In the genomic region with DNA sequence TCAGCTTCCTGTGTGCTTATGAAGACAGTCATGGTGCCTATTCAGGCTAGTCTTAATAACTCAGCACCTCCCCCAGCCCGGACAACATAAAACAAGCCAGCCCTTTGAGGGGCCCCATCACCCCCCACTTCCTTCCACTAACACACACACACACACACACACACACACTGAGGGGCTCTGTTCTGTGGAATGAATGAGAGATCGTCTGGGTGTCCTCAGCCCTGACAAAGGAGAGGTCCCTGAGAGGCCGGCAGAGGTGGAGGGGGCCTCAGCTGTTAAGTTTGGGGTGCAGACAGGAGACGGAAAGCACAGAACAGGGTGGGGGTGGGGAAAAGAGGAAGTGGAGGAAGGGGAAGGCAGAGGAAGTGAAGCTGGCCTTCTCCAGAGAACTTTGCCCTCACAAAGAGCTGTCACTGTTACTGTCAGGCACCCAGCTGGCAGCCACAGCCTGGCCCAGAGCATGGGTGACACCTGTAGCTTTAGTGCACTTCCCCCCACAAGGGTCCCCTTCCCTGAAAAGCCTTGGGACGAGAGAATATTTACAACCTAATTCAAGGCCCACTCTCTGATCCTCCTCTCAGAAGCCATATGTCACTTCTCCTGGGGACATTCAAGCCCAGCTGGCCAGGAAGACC, we compare ENCODE assay signal across 8 mouse cellular contexts. TPM values are rescaled to one million over a fixed set of nuclear protein-coding genes. Genes with fewer than 3 reads are reported as not detected.
DNase-seq lines count a peak whose midpoint lies in the region; ATAC-seq and TF ChIP-seq lines count a peak whose summit lies in the region.

No protein-coding gene starts in this region.

- H3K9me3 ChIP-seq in forebrain, postnatal 0 days (ENCODE audit: low read length): no peaks in the 10 kb centered on the region
- no peaks in the 10 kb centered on the region for H3K9me3 ChIP-seq in kidney, embryonic 15.5 days (replicated peaks)
- H3K9me3 ChIP-seq in stomach, embryonic 14.5 days (ENCODE audit: control insufficient read depth, low read depth, low read length): no peaks in the 10 kb centered on the region

- ATAC-seq in forebrain, postnatal 0 days: no peak
- no peak for ATAC-seq in kidney, embryonic 15.5 days (replicated peaks; ENCODE audit: low FRiP score)
- no peak for ATAC-seq in stomach, embryonic 14.5 days (ENCODE audit: insufficient number of reproducible peaks, insufficient read depth, low FRiP score, low read depth)

- no peak overlapping the region for H3K4me2 ChIP-seq in forebrain, postnatal 0 days (ENCODE audit: low read depth)
- H3K4me2 ChIP-seq in kidney, embryonic 15.5 days: peak overlapping the region; percentile 20
- no peak overlapping the region; the same call in 1 of the 2 replicates for H3K4me2 ChIP-seq in stomach, embryonic 14.5 days (replicated peaks; ENCODE audit: low read depth, low read length)

- peaks cover 11% of the 10 kb centered on the region for H3K4me1 ChIP-seq in forebrain, postnatal 0 days (ENCODE audit: insufficient read depth)
- H3K4me1 ChIP-seq in kidney, embryonic 15.5 days: peaks cover 47% of the 10 kb centered on the region
- H3K4me1 ChIP-seq in stomach, embryonic 14.5 days (ENCODE audit: control insufficient read depth, insufficient read depth, low read length): peaks cover 42% of the 10 kb centered on the region

- no peak overlapping the region for H3K4me3 ChIP-seq in forebrain, postnatal 0 days (ENCODE audit: low read depth, low read length)
- H3K4me3 ChIP-seq in kidney, embryonic 15.5 days (replicated peaks): no peak overlapping the region; the same call in 1 of the 2 replicates
- no peak overlapping the region for H3K4me3 ChIP-seq in stomach, embryonic 14.5 days (ENCODE audit: low read depth, low read length)

- TF ChIP-seq CTCF in forebrain, postnatal 0 days (IDR thresholded peaks at IDR 0.05; ENCODE audit: low read depth): no peak

- no peaks in the 10 kb centered on the region for H3K27me3 ChIP-seq in forebrain, postnatal 0 days (ENCODE audit: insufficient read depth, low read length)
- no peaks in the 10 kb centered on the region for H3K27me3 ChIP-seq in kidney, embryonic 15.5 days
- no peaks in the 10 kb centered on the region for H3K27me3 ChIP-seq in stomach, embryonic 14.5 days (ENCODE audit: control insufficient read depth, insufficient read depth, low read length)

- WGBS in forebrain, postnatal 0 days: 30% methylated on average over 5 of the region's 5 CpGs
- 18% methylated on average over 5 of the region's 5 CpGs for WGBS in kidney, embryonic 15.5 days
- WGBS in stomach, embryonic 14.5 days: 16% methylated on average over 5 of the region's 5 CpGs

- H3K27ac ChIP-seq in forebrain, postnatal 0 days (ENCODE audit: low read depth, low read length): peak overlapping the region; percentile 40; the same call in 1 of the 2 replicates
- H3K27ac ChIP-seq in kidney, embryonic 15.5 days: peak overlapping the region; percentile 100
- peak overlapping the region; percentile 100 for H3K27ac ChIP-seq in stomach, embryonic 14.5 days (ENCODE audit: low read length)

- DNase-seq in right cerebral cortex, postnatal 10 days (ENCODE audit: low spot score in 2 of 2): peak; percentile 55 to 63
- no peak for DNase-seq in right cerebral cortex, postnatal 14 days
- DNase-seq in forebrain, postnatal 0 days: no peak
- DNase-seq in lung, postnatal 4 days: peak; percentile 61 to 62
- no peak for DNase-seq in urinary bladder, postnatal 10 days (ENCODE audit: low spot score)
- no peak for DNase-seq in frontal cortex, postnatal 36 days (ENCODE audit: low spot score in 2 of 2)

- H3K9ac ChIP-seq in forebrain, postnatal 0 days: no peak overlapping the region
- no peak overlapping the region for H3K9ac ChIP-seq in kidney, embryonic 15.5 days
- no peak overlapping the region for H3K9ac ChIP-seq in stomach, embryonic 14.5 days (replicated peaks; ENCODE audit: low read depth, low read length)

- H3K36me3 ChIP-seq in forebrain, postnatal 0 days (ENCODE audit: insufficient read depth): peaks cover 15% of the 10 kb centered on the region
- H3K36me3 ChIP-seq in kidney, embryonic 15.5 days: peaks cover 14% of the 10 kb centered on the region
- peaks cover 15% of the 10 kb centered on the region for H3K36me3 ChIP-seq in stomach, embryonic 14.5 days (ENCODE audit: control insufficient read depth, insufficient read depth, low read length)

RNA-seq across cellular contexts. Expression of gene Actb, which starts 2.5 kb away (rescaled TPM):
- 5,288 and 5,744 TPM in 2 replicates for total RNA-seq in forebrain, postnatal 0 days (2014; rRNA removed)
- 19,349 and 21,354 TPM in 2 replicates for polyA plus RNA-seq in forebrain, postnatal 0 days (2015; fragmentation: Nextera tagmentation; extraction: Ambion mirVana)
- polyA plus RNA-seq in kidney, embryonic 15.5 days (2015; fragmentation: Nextera tagmentation; extraction: Ambion mirVana): 14,718 and 15,443 TPM in 2 replicates
- polyA plus RNA-seq in stomach, embryonic 14.5 days (2014; fragmentation: Nextera tagmentation; extraction: Ambion mirVana): 17,142 and 17,567 TPM in 2 replicates

RNA-seq across cellular contexts. Expression of gene Fbxl18, which starts 13.8 kb away (rescaled TPM):
- 24.9 and 38.0 TPM in 2 replicates for total RNA-seq in forebrain, postnatal 0 days (2014; rRNA removed)
- polyA plus RNA-seq in forebrain, postnatal 0 days (2015; fragmentation: Nextera tagmentation; extraction: Ambion mirVana): 14.9 and 27.0 TPM in 2 replicates
- polyA plus RNA-seq in kidney, embryonic 15.5 days (2015; fragmentation: Nextera tagmentation; extraction: Ambion mirVana): 16.7 and 17.8 TPM in 2 replicates
- polyA plus RNA-seq in stomach, embryonic 14.5 days (2014; fragmentation: Nextera tagmentation; extraction: Ambion mirVana): 9.1 and 10.5 TPM in 2 replicates

RNA-seq across cellular contexts. Expression of gene Fscn1, which starts 51.1 kb away (rescaled TPM):
- 394 and 457 TPM in 2 replicates for total RNA-seq in forebrain, postnatal 0 days (2014; rRNA removed)
- 522 and 558 TPM in 2 replicates for polyA plus RNA-seq in forebrain, postnatal 0 days (2015; fragmentation: Nextera tagmentation; extraction: Ambion mirVana)
- polyA plus RNA-seq in kidney, embryonic 15.5 days (2015; fragmentation: Nextera tagmentation; extraction: Ambion mirVana): 320 and 348 TPM in 2 replicates
- 232 and 251 TPM in 2 replicates for polyA plus RNA-seq in stomach, embryonic 14.5 days (2014; fragmentation: Nextera tagmentation; extraction: Ambion mirVana)

Comparison
In these comparisons a context has a peak if more than half of its experiments do, and no peak if none do; other contexts are left out.
1. DNase-seq: peak in right cerebral cortex, postnatal 10 days (2 of 2) and lung, postnatal 4 days (2 of 2); none in right cerebral cortex, postnatal 14 days (single experiment), forebrain, postnatal 0 days (single experiment), urinary bladder, postnatal 10 days (single experiment) and frontal cortex, postnatal 36 days (0 of 2).
2. H3K27ac ChIP-seq: peak in every context shown above with its lines; median percentile 100 in kidney, embryonic 15.5 days; 100 in stomach, embryonic 14.5 days; 40 in forebrain, postnatal 0 days.